Mouse (Mus musculus) liver, embryonic 15.5 days (tissue): ENCODE measurements around the gene Ak8. TPM values are rescaled to one million over a fixed set of nuclear protein-coding genes. Genes with fewer than 3 reads are reported as not detected.

Source experiments
- ATAC-seq: fragments of 200-750 bp; cut with Nextera tagmentation; 2 replicates; pipeline ENCODE4 v1.8.0; 2017; ENCODE audit warnings: moderate number of reproducible peaks, mild to moderate bottlenecking, moderate library complexity; ENCODE audit not compliant: insufficient read depth
- H3K27ac ChIP-seq: fragments of 300-500 bp; sonication (generic); replicated peaks from 2 replicates; pipeline ENCODE4 v1.5.1; 2015; ENCODE audit warnings: mild to moderate bottlenecking, inconsistent platforms
- H3K27me3 ChIP-seq: fragments of 300-500 bp; sonication (generic); 2 replicates; pipeline ENCODE4 v1.6.1; 2015; ENCODE audit warnings: mild to moderate bottlenecking, inconsistent platforms
- H3K36me3 ChIP-seq: fragments of 300-500 bp; sonication (generic); replicated peaks from 2 replicates; pipeline ENCODE4 v1.6.1; 2015; ENCODE audit warnings: moderate library complexity, mild to moderate bottlenecking, inconsistent platforms
- H3K4me1 ChIP-seq: fragments of 300-500 bp; sonication (generic); replicated peaks from 2 replicates; pipeline ENCODE4 v1.6.1; 2015; ENCODE audit warnings: inconsistent platforms
- H3K4me2 ChIP-seq: fragments of 300-500 bp; sonication (generic); 2 replicates; pipeline ENCODE4 v1.6.1; 2015; ENCODE audit warnings: moderate library complexity, mild to moderate bottlenecking, inconsistent platforms
- H3K4me3 ChIP-seq: fragments of 300-500 bp; sonication (generic); replicated peaks from 2 replicates; pipeline ENCODE4 v1.5.1; 2015; ENCODE audit warnings: mild to moderate bottlenecking, inconsistent platforms
- H3K9ac ChIP-seq: fragments of 300-500 bp; sonication (generic); 2 replicates; pipeline ENCODE4 v1.6.1; 2015; ENCODE audit warnings: moderate library complexity, mild to moderate bottlenecking, inconsistent platforms
- H3K9me3 ChIP-seq: fragments of 300-500 bp; sonication (generic); replicated peaks from 2 replicates; pipeline ENCODE4 v1.6.1; 2016; ENCODE audit warnings: inconsistent platforms
- WGBS: fragments of 180-500 bp; shearing (Covaris S2); methylation state at CpG from one replicate; pipeline ENCODE4 v1.1.7; 2015; ENCODE audit warnings: mixed read lengths; ENCODE audit not compliant: insufficient replicate concordance; 5-methylcytosine and 5-hydroxymethylcytosine counted together
- polyA plus RNA-seq: library from polyadenylated mRNA; unstranded; fragments of >200 nt; fragmentation: Nextera tagmentation; extraction: Ambion mirVana; gene quantifications from 2 replicates; pipeline ENCODE4 v1.2.1, GENCODE M21; 2015

Gene Ak8
- polyA plus RNA-seq, 1 experiment from 2014 or later: 0.61 TPM

GRCm38 (mm10) chr2:28685895-28686294 lies 14.1 kb upstream of the Ak8 start:
- no peak overlapping the region for H3K9ac ChIP-seq
- peaks cover 72% of the 10 kb centered on the region for H3K36me3 ChIP-seq
- WGBS: 81% methylated on average over 7 of the region's 7 CpGs
- no peak overlapping the region for H3K4me2 ChIP-seq
- no peaks in the 10 kb centered on the region for H3K4me1 ChIP-seq
- no peak overlapping the region for H3K27ac ChIP-seq
- H3K4me3 ChIP-seq: no peak overlapping the region
- ATAC-seq: no peak
- no peaks in the 10 kb centered on the region for H3K9me3 ChIP-seq
- no peaks in the 10 kb centered on the region for H3K27me3 ChIP-seq

DNA sequence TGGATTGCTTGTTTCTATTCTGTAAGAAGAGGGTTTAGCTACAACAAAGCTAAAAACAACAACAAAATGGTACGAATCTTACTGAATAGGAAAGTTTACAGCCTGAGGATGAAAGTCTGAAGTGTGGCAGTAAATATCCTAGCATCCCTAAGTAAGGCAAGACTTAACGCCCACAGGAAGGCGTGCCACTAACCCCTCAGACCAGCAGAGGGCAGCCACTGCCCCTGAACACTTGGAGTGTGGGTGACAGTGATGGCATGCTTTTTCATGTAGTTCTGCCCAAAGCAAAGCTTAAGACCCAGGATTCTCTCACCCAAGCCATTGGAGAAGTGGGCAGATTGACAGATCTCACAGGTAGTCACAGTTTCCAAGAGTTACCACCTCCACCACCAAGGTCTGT lies 11.5 kb upstream of the Ak8 start:
- no peaks in the 10 kb centered on the region for H3K27me3 ChIP-seq
- no peak overlapping the region for H3K4me3 ChIP-seq
- no peaks in the 10 kb centered on the region for H3K4me1 ChIP-seq
- H3K9me3 ChIP-seq: no peaks in the 10 kb centered on the region
- H3K27ac ChIP-seq: no peak overlapping the region
- 38% methylated on average over 3 of the region's 3 CpGs for WGBS
- no peak overlapping the region for H3K4me2 ChIP-seq
- no peak overlapping the region for H3K9ac ChIP-seq
- peaks cover 46% of the 10 kb centered on the region for H3K36me3 ChIP-seq
- ATAC-seq: no peak

GRCm38 (mm10) chr2:28692692-28693091 lies 7.3 kb upstream of the Ak8 start:
- Histone ChIP-seq H3K36me3 (0 out of 2 replicates have a peak, but pooled peaks cover 6% of the 10 kb centered on the region), H3K9me3 (no peaks in the 10 kb centered on the region), H3K9ac (no peak overlapping the region), H3K4me3 (no peak overlapping the region), H3K27ac (no peak overlapping the region), H3K27me3 (peaks cover 1% of the 10 kb centered on the region; the same call in 1 of the 2 replicates), H3K4me2 (no peak overlapping the region), H3K4me1 (no peaks in the 10 kb centered on the region)
- ATAC-seq: no peak
- WGBS: 73% methylated on average over 9 of the region's 9 CpGs

DNA sequence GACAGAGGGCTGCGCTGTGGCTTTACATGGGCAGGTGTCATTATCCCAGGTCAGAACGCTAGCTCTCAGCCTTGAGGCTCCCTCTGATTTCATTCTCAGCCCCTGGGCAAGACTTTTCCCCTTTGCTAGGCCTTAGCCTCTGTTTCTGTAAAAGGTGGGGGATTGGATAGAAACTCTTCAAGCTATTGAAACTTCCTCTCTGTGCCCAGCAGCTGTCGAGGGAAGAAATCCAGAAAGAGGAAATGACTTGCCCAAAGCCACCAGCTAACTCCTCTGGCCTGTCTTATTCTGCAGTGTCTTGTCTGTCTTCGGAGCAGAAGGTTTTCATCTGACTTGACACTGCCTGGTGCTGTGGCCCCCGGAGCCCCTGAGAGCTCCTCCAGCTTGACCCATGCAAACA lies 1.4 kb upstream of the Ak8 start:
- WGBS: 24% methylated on average over 5 of the region's 5 CpGs
- Histone ChIP-seq H3K9ac (no peak overlapping the region), H3K27me3 (peaks cover 37% of the 10 kb centered on the region), H3K4me2 (peak overlapping the region; percentile 82; the same call in 1 of the 2 replicates), H3K9me3 (no peaks in the 10 kb centered on the region), H3K27ac (peak overlapping the region; percentile 54), H3K4me1 (peaks cover 39% of the 10 kb centered on the region), H3K4me3 (no peak overlapping the region), H3K36me3 (no peaks in the 10 kb centered on the region)
- ATAC-seq: no peak

DNA sequence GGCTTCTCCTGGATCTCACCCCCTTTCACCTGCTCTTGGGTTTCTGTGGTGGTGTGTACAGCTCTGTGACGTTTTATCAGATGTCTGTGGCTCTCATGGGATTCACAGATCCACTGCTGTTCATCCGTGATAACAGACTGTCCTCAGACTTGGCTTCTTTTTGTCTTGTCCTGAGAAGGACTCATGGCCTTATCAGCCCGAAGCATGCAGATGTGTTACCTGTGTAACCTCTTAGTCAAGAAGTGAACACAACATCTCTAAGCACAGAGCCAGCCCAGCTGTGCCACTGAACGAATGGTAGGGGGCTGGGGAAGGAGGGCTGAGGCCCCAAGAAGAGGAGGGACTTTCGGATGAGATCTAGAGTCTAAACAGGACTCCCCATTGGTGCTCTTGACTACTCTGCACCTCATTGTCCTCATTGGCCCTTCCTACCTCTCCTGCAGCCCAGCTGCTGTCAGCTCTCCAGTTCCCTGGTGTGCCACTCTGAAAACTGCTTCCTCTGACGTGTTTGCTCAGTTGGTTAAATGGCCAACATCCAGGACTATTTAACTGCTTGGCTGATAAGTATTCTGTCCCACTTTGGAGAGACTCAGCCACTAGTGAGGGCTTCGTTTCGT lies 1.8 kb downstream of the Ak8 start:
- Histone ChIP-seq H3K9ac (no peak overlapping the region), H3K4me3 (no peak overlapping the region), H3K27me3 (peaks cover 37% of the 10 kb centered on the region), H3K9me3 (no peaks in the 10 kb centered on the region), H3K27ac (no peak overlapping the region), H3K4me2 (peak overlapping the region; percentile 40), H3K4me1 (peaks cover 52% of the 10 kb centered on the region), H3K36me3 (no peaks in the 10 kb centered on the region)
- ATAC-seq: peak; percentile 76
- 23% methylated on average over 8 of the region's 8 CpGs for WGBS

DNA sequence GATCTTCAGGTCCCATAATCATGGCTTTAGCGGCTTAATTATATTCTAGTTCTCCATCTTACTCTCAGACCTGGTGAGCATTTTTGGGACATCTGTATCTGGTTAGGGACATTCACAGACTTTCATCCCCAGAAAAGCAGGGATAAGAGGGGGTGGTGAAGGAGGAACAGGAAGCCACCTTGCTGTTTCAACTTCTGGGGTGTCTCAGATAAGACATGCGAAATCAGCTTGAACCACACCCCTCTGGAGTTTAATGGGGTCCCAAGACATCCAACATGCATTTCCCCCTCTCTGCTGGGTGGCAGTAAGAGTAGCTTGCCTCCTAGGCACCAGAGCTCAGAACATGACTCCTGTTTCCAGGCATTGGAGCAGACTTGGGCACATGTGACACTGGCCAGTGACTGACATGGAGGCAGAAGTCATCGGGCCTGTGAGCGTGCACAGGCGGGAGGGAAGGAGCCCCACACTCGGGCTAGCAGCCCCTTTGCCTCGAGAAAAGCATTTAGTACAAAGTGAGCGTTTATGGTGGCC lies 6.2 kb downstream of the Ak8 start:
- ATAC-seq: no peak

GRCm38 (mm10) chr2:28706787-28707186 lies 6.8 kb downstream of the Ak8 start:
- WGBS: 23% methylated on average over 6 of the region's 6 CpGs
- Histone ChIP-seq H3K36me3 (no peaks in the 10 kb centered on the region), H3K9ac (no peak overlapping the region), H3K27ac (no peak overlapping the region), H3K4me1 (peaks cover 23% of the 10 kb centered on the region), H3K4me3 (no peak overlapping the region), H3K27me3 (0 out of 2 replicates have a peak, but pooled peaks cover 6% of the 10 kb centered on the region), H3K9me3 (no peaks in the 10 kb centered on the region), H3K4me2 (no peak overlapping the region)
- ATAC-seq: no peak

More for the DNA sequence above, 6.2 kb downstream of the Ak8 start:
- H3K4me1 ChIP-seq: peaks cover 29% of the 10 kb centered on the region
- H3K27me3 ChIP-seq: 0 out of 2 replicates have a peak, but pooled peaks cover 6% of the 10 kb centered on the region
- no peaks in the 10 kb centered on the region for H3K36me3 ChIP-seq
- no peak overlapping the region for H3K4me2 ChIP-seq
- H3K9me3 ChIP-seq: no peaks in the 10 kb centered on the region
- 48% methylated on average over 8 of the region's 8 CpGs for WGBS
- H3K9ac ChIP-seq: no peak overlapping the region
- H3K27ac ChIP-seq: no peak overlapping the region
- no peak overlapping the region for H3K4me3 ChIP-seq

- Histone ChIP-seq H3K27ac (no peak overlapping the region), H3K4me2 (no peak overlapping the region), H3K36me3 (no peaks in the 10 kb centered on the region), H3K27me3 (no peaks in the 10 kb centered on the region), H3K4me1 (no peaks in the 10 kb centered on the region), H3K4me3 (no peak overlapping the region), H3K9ac (no peak overlapping the region), H3K9me3 (no peaks in the 10 kb centered on the region)
- no peak for ATAC-seq
- WGBS: 65% methylated on average over 8 of the region's 8 CpGs
These were observed 13.1 kb downstream of the Ak8 start for GRCm38 (mm10) chr2:28713036-28713435.

DNA sequence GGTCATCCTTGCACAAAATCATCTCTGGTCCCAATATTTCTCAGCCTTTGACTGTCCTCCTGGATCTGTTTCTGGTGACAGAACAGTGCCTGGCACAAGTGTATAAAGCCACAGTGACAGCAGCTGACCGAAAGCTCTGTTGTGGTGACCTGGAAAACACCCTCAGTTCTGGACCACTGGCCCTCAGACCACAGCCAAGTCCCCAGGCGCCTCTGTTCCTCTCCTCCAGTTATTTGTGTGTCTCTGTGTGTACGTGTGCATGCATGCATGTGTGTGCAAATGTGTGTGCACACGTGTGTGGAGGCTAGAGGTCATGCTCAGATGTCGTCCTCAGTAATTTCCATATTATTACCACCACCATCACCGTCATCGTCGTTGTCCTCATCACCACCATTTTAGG lies 22.5 kb downstream of the Ak8 start:
- 73% methylated on average over 8 of the region's 8 CpGs for WGBS

DNA sequence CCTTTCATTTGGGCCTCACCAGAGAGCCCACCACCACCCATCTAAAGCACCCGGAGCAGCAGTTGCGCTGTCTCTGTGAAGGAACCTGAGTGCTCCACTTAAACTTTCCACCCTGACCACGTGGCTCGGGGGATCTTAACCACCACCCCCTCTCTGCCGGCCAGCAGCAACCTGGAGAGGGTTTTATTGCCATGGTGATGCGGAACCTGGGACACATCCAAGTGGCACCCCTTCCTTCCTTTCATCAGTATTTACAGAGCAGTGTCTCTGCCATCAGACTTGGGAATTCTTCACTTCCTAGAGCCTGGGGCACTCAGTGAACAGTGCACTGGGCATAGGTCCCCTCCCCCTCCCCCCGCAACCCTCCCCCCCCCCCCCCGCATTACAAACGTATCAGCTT lies 23.9 kb downstream of the Ak8 start:
- H3K4me3 ChIP-seq: no peak overlapping the region
- no peak overlapping the region for H3K9ac ChIP-seq
- no peaks in the 10 kb centered on the region for H3K4me1 ChIP-seq
- H3K4me2 ChIP-seq: no peak overlapping the region
- H3K27ac ChIP-seq: no peak overlapping the region
- H3K9me3 ChIP-seq: no peaks in the 10 kb centered on the region
- H3K27me3 ChIP-seq: no peaks in the 10 kb centered on the region
- ATAC-seq: no peak
- no peaks in the 10 kb centered on the region for H3K36me3 ChIP-seq
- WGBS: 42% methylated on average over 9 of the region's 9 CpGs

More for the DNA sequence above, 22.5 kb downstream of the Ak8 start:
- ATAC-seq: no peak
- H3K27me3 ChIP-seq: no peaks in the 10 kb centered on the region
- no peak overlapping the region for H3K4me2 ChIP-seq
- H3K36me3 ChIP-seq: no peaks in the 10 kb centered on the region
- H3K9ac ChIP-seq: no peak overlapping the region
- no peak overlapping the region for H3K4me3 ChIP-seq
- no peaks in the 10 kb centered on the region for H3K4me1 ChIP-seq
- H3K27ac ChIP-seq: no peak overlapping the region
- no peaks in the 10 kb centered on the region for H3K9me3 ChIP-seq

- no peaks in the 10 kb centered on the region for H3K36me3 ChIP-seq
- H3K4me2 ChIP-seq: no peak overlapping the region
- no peaks in the 10 kb centered on the region for H3K27me3 ChIP-seq
- ATAC-seq: no peak
- H3K4me1 ChIP-seq: no peaks in the 10 kb centered on the region
- no peaks in the 10 kb centered on the region for H3K9me3 ChIP-seq
- 51% methylated on average over 16 of the region's 16 CpGs for WGBS
- no peak overlapping the region for H3K4me3 ChIP-seq
- H3K27ac ChIP-seq: no peak overlapping the region
- H3K9ac ChIP-seq: no peak overlapping the region
These were observed 27.9 kb downstream of the Ak8 start for GRCm38 (mm10) chr2:28727786-28728404.
